Mouse (Mus musculus) hindbrain, embryonic 11.5 days (tissue): Measurements from ENCODE around the gene Cpsf6. TPM values are rescaled to one million over a fixed set of nuclear protein-coding genes. Genes with fewer than 3 reads are reported as not detected.

Experiments
- ATAC-seq: fragments of 200-750 bp; cut with Nextera tagmentation; 2 replicates; pipeline ENCODE4 v1.8.0; 2017; ENCODE audit warnings: mild to moderate bottlenecking, moderate TSS enrichment, moderate library complexity; ENCODE audit not compliant: low FRiP score
- DNase-seq: peaks from one replicate; pipeline ENCODE4 v3.0.0-alpha.2; 2015; ENCODE audit warnings: low spot score
- H3K27ac ChIP-seq: fragments of 300-500 bp; sonication (generic); 2 replicates; pipeline ENCODE4 v1.5.1; 2014; ENCODE audit warnings: mild to moderate bottlenecking, low read depth, low read length
- H3K27me3 ChIP-seq: fragments of 300-500 bp; sonication (generic); 2 replicates; pipeline ENCODE4 v1.6.1; 2014; ENCODE audit warnings: mild to moderate bottlenecking, low read length, moderate library complexity, mixed read lengths; ENCODE audit not compliant: control insufficient read depth, insufficient read depth
- H3K36me3 ChIP-seq: fragments of 300-500 bp; sonication (generic); 2 replicates; pipeline ENCODE4 v1.6.1; 2014; ENCODE audit warnings: mild to moderate bottlenecking, low read length, moderate library complexity, mixed read lengths; ENCODE audit not compliant: control insufficient read depth, insufficient read depth
- H3K4me1 ChIP-seq: fragments of 300-500 bp; sonication (generic); replicated peaks from 2 replicates; pipeline ENCODE4 v1.6.1; 2014; ENCODE audit warnings: low read length, mixed read lengths; ENCODE audit not compliant: control insufficient read depth, insufficient read depth
- H3K4me2 ChIP-seq: fragments of 300-500 bp; sonication (generic); replicated peaks from 2 replicates; pipeline ENCODE4 v1.6.1; 2014; ENCODE audit warnings: mild to moderate bottlenecking, low read depth, low read length
- H3K4me3 ChIP-seq: fragments of 300-500 bp; sonication (generic); 2 replicates; pipeline ENCODE4 v1.5.1; 2014; ENCODE audit warnings: low read depth, low read length
- H3K9ac ChIP-seq: fragments of 300-500 bp; sonication (generic); 2 replicates; pipeline ENCODE4 v1.6.1; 2014; ENCODE audit warnings: low read depth, low read length
- H3K9me3 ChIP-seq: fragments of 300-500 bp; sonication (generic); 2 replicates; pipeline ENCODE4 v1.6.1; 2016; ENCODE audit warnings: low read length; ENCODE audit not compliant: control insufficient read depth
- WGBS: fragments of 180-500 bp; shearing (Covaris S2); extraction: QIAGEN DNeasy Blood & Tissue Kit; methylation state at CpG from one replicate; pipeline ENCODE4 v1.1.7; 2014; 5-methylcytosine and 5-hydroxymethylcytosine counted together
- polyA plus RNA-seq: library from polyadenylated mRNA; unstranded; fragments of >200 nt; fragmentation: Nextera tagmentation; extraction: Ambion mirVana; gene quantifications from 2 replicates; pipeline ENCODE4 v1.2.1, GENCODE M21; 2014

Cpsf6 gene
- polyA plus RNA-seq, 1 experiment from 2014 or later: 230 TPM

- no peak overlapping the region for H3K4me2 ChIP-seq
- no peak overlapping the region for H3K9ac ChIP-seq
- H3K4me3 ChIP-seq: no peak overlapping the region
- WGBS: 84% methylated on average over 21 of the region's 21 CpGs
- H3K36me3 ChIP-seq: no peaks in the 10 kb centered on the region
- H3K9me3 ChIP-seq: no peaks in the 10 kb centered on the region
- no peaks in the 10 kb centered on the region for H3K4me1 ChIP-seq
- H3K27ac ChIP-seq: no peak overlapping the region
- ATAC-seq (no peak), DNase-seq (no peak)
- no peaks in the 10 kb centered on the region for H3K27me3 ChIP-seq
Measured at GRCm38 (mm10) chr10:117409373-117410354, 29.8 kb upstream of the Cpsf6 start.

- DNase-seq (no peak), ATAC-seq (no peak)
- no peaks in the 10 kb centered on the region for H3K27me3 ChIP-seq
- H3K9me3 ChIP-seq: no peaks in the 10 kb centered on the region
- no peak overlapping the region for H3K4me2 ChIP-seq
- no peak overlapping the region for H3K27ac ChIP-seq
- no peaks in the 10 kb centered on the region for H3K36me3 ChIP-seq
- 89% methylated on average over 7 of the region's 7 CpGs for WGBS
- H3K9ac ChIP-seq: no peak overlapping the region
- H3K4me3 ChIP-seq: no peak overlapping the region
- H3K4me1 ChIP-seq: no peaks in the 10 kb centered on the region
Measured at GRCm38 (mm10) chr10:117408545-117409372, 28.9 kb upstream of the Cpsf6 start.

GRCm38 (mm10) chr10:117407734-117408288 is 28.0 kb upstream of the Cpsf6 start:
- Histone ChIP-seq H3K9me3 (no peaks in the 10 kb centered on the region), H3K27me3 (no peaks in the 10 kb centered on the region), H3K27ac (no peak overlapping the region), H3K9ac (no peak overlapping the region), H3K4me3 (no peak overlapping the region), H3K36me3 (no peaks in the 10 kb centered on the region), H3K4me2 (no peak overlapping the region), H3K4me1 (no peaks in the 10 kb centered on the region)
- WGBS: 82% methylated on average over 4 of the region's 4 CpGs
- DNase-seq: no peak
- ATAC-seq: no peak

GRCm38 (mm10) chr10:117406843-117407733 is 27.3 kb upstream of the Cpsf6 start:
- Histone ChIP-seq H3K27ac (no peak overlapping the region), H3K4me2 (no peak overlapping the region), H3K36me3 (no peaks in the 10 kb centered on the region), H3K4me3 (no peak overlapping the region), H3K27me3 (no peaks in the 10 kb centered on the region), H3K4me1 (no peaks in the 10 kb centered on the region), H3K9me3 (no peaks in the 10 kb centered on the region), H3K9ac (no peak overlapping the region)
- WGBS: 88% methylated on average over 8 of the region's 8 CpGs
- ATAC-seq: no peak
- DNase-seq: no peak

GRCm38 (mm10) chr10:117406283-117406588 is 26.4 kb upstream of the Cpsf6 start:
- Histone ChIP-seq H3K9me3 (no peaks in the 10 kb centered on the region), H3K4me3 (no peak overlapping the region), H3K4me2 (no peak overlapping the region), H3K27me3 (no peaks in the 10 kb centered on the region), H3K9ac (no peak overlapping the region), H3K36me3 (no peaks in the 10 kb centered on the region), H3K4me1 (no peaks in the 10 kb centered on the region), H3K27ac (no peak overlapping the region)
- DNase-seq (no peak), ATAC-seq (no peak)
- WGBS: 84% methylated on average over 5 of the region's 5 CpGs

GRCm38 (mm10) chr10:117405526-117406282 is 25.9 kb upstream of the Cpsf6 start:
- no peak for ATAC-seq
- no peaks in the 10 kb centered on the region for H3K27me3 ChIP-seq
- no peak overlapping the region for H3K27ac ChIP-seq
- H3K4me3 ChIP-seq: no peak overlapping the region
- no peak overlapping the region for H3K4me2 ChIP-seq
- WGBS: 88% methylated on average over 6 of the region's 6 CpGs
- H3K9me3 ChIP-seq: no peaks in the 10 kb centered on the region
- no peaks in the 10 kb centered on the region for H3K36me3 ChIP-seq
- DNase-seq: no peak
- no peaks in the 10 kb centered on the region for H3K4me1 ChIP-seq
- H3K9ac ChIP-seq: no peak overlapping the region

- no peak overlapping the region for H3K4me3 ChIP-seq
- no peak overlapping the region for H3K9ac ChIP-seq
- H3K4me1 ChIP-seq: no peaks in the 10 kb centered on the region
- no peak overlapping the region for H3K27ac ChIP-seq
- no peak for ATAC-seq
- H3K36me3 ChIP-seq: no peaks in the 10 kb centered on the region
- H3K27me3 ChIP-seq: no peaks in the 10 kb centered on the region
- no peak overlapping the region for H3K4me2 ChIP-seq
- H3K9me3 ChIP-seq: no peaks in the 10 kb centered on the region
- WGBS: 90% methylated on average over 6 of the region's 6 CpGs
- DNase-seq: no peak
Measured at GRCm38 (mm10) chr10:117404384-117404783, 24.6 kb upstream of the Cpsf6 start.
